Mouse (Mus musculus) lung, postnatal 0 days (tissue): ENCODE measurements at regions not wholly inside any gene's neighbourhood (a gene's known extent, or its start where the extent isn't known, plus 50 kb on each side); places are given as distances from the start of the nearest gene placed in this dataset.

Source experiments
- CTCF ChIP-seq: IDR thresholded peaks from 2 replicates; pipeline ENCODE4 v1.5.1; 2016; ENCODE audit warnings: antibody characterized with exemption, mild to moderate bottlenecking
- EP300 ChIP-seq: IDR thresholded peaks from 2 replicates; pipeline ENCODE4 v1.6.1; 2016; ENCODE audit warnings: antibody characterized with exemption, mild to moderate bottlenecking, control low read depth

- no peak for TF ChIP-seq CTCF
- no peak for TF ChIP-seq EP300
Observed at GRCm38 (mm10) chr6:96053476-96053875, 59.5 kb upstream of the Fam19a1 start.
